Mouse (Mus musculus): Measurements from ENCODE around the gene Colq. TPM values are rescaled to one million over a fixed set of nuclear protein-coding genes. Genes with fewer than 3 reads are reported as not detected.

Colq gene
- polyA plus RNA-seq, 1 experiment from 2014 or later: 8.5 TPM

GRCm38 (mm10) chr14:31482417-31482816 lies 108.7 kb downstream of the Colq start:
- Histone ChIP-seq H3K4me2 (ENCODE audit: low read length) (no peak overlapping the region), H3K27ac (replicated peaks in 1 of 2; ENCODE audit: control insufficient read depth in 1 of 2, insufficient read depth in 1 of 2, low read depth in 2 of 2, low read length in 2 of 2) (no peak overlapping the region), H3K4me3 (ENCODE audit: control insufficient read depth in 1 of 2, insufficient read depth in 1 of 2, low read depth in 1 of 2, low read length in 2 of 2) (no peak overlapping the region), H3K27me3 (ENCODE audit: control insufficient read depth, insufficient read depth, low read length) (no peaks in the 10 kb centered on the region), H3K4me1 (ENCODE audit: control insufficient read depth in 2 of 2, insufficient read depth in 2 of 2, low read length in 2 of 2) (no peaks in the 10 kb centered on the region), H3K36me3 (ENCODE audit: control insufficient read depth, insufficient read depth, low read length) (peaks cover 96% of the 10 kb centered on the region), H3K9me3 (ENCODE audit: control insufficient read depth, low read length) (no peaks in the 10 kb centered on the region), H3K9ac (ENCODE audit: low read length) (no peak overlapping the region)
- WGBS: 88% methylated on average over 5 of the region's 5 CpGs
- ATAC-seq (ENCODE audit: insufficient number of reproducible peaks, insufficient read depth, low FRiP score, low read depth): no peak

GRCm38 (mm10) chr14:31473297-31473696 lies 117.8 kb downstream of the Colq start:
- Histone ChIP-seq H3K27ac (replicated peaks in 1 of 2; ENCODE audit: control insufficient read depth in 1 of 2, insufficient read depth in 1 of 2, low read depth in 2 of 2, low read length in 2 of 2) (no peak overlapping the region), H3K4me2 (ENCODE audit: low read length) (no peak overlapping the region), H3K27me3 (ENCODE audit: control insufficient read depth, insufficient read depth, low read length) (no peaks in the 10 kb centered on the region), H3K4me3 (ENCODE audit: control insufficient read depth in 1 of 2, insufficient read depth in 1 of 2, low read depth in 1 of 2, low read length in 2 of 2) (no peak overlapping the region), H3K4me1 (ENCODE audit: control insufficient read depth in 2 of 2, insufficient read depth in 2 of 2, low read length in 2 of 2) (no peaks in the 10 kb centered on the region), H3K36me3 (ENCODE audit: control insufficient read depth, insufficient read depth, low read length) (peaks cover 5% of the 10 kb centered on the region), H3K9me3 (ENCODE audit: control insufficient read depth, low read length) (no peaks in the 10 kb centered on the region), H3K9ac (ENCODE audit: low read length) (no peak overlapping the region)
- ATAC-seq (ENCODE audit: insufficient number of reproducible peaks, insufficient read depth, low FRiP score, low read depth): no peak
- WGBS: 84% methylated on average over 2 of the region's 2 CpGs

Other genes starting within 250 kb of the Colq start
- gene Sh3bp5, start 155.3 kb downstream of the Colq start, polyA plus RNA-seq (2014; fragmentation: Nextera tagmentation; extraction: Ambion mirVana): 13.0 and 13.5 TPM in 2 replicates
- gene Eaf1, start 96.9 kb downstream of the Colq start, polyA plus RNA-seq (2014; fragmentation: Nextera tagmentation; extraction: Ambion mirVana): 13.1 and 13.2 TPM in 2 replicates
- gene Mettl6, start 96.3 kb downstream of the Colq start, polyA plus RNA-seq (2014; fragmentation: Nextera tagmentation; extraction: Ambion mirVana): 36.6 and 40.7 TPM in 2 replicates
- gene Gm49387, start 49.5 kb upstream of the Colq start, polyA plus RNA-seq (2014; fragmentation: Nextera tagmentation; extraction: Ambion mirVana): 1.2 and 1.8 TPM in 2 replicates
- gene Btd, start 49.7 kb upstream of the Colq start, polyA plus RNA-seq (2014; fragmentation: Nextera tagmentation; extraction: Ambion mirVana): 20.6 and 22.3 TPM in 2 replicates
- gene Hacl1, start 49.9 kb upstream of the Colq start, polyA plus RNA-seq (2014; fragmentation: Nextera tagmentation; extraction: Ambion mirVana): 12.1 and 14.3 TPM in 2 replicates
- gene Ankrd28, start 239.3 kb upstream of the Colq start, polyA plus RNA-seq (2014; fragmentation: Nextera tagmentation; extraction: Ambion mirVana): 8.0 and 8.9 TPM in 2 replicates

Data from heart, embryonic 14.5 days (tissue).